Mouse (Mus musculus) heart, adult 2 months (tissue): ENCODE data around the gene Dlg4.

Experiments
- CTCF ChIP-seq: fragments of 200-600 bp; IDR thresholded peaks from 2 replicates; pipeline ENCODE4 v1.8.1; 2022; ENCODE audit warnings: antibody characterized with exemption, mild to moderate bottlenecking, moderate library complexity
- EP300 ChIP-seq: fragments of 200-500 bp; IDR thresholded peaks from 2 replicates; pipeline ENCODE4 v1.6.1; 2011; ENCODE audit warnings: low read depth, low read length, control low read depth; ENCODE audit not compliant: insufficient read depth
- POLR2A ChIP-seq: fragments of 200-500 bp; IDR thresholded peaks from 2 replicates; pipeline ENCODE4 v1.6.1; 2011; ENCODE audit warnings: mild to moderate bottlenecking, low read depth, low read length, control low read depth; ENCODE audit not compliant: insufficient read depth

GRCm38 (mm10) chr11:70023481-70024150 is 6.9 kb downstream of the Dlg4 start:
- TF ChIP-seq EP300 = no peak
- no peak for TF ChIP-seq POLR2A
- TF ChIP-seq CTCF = no peak
